Mouse (Mus musculus) urinary bladder, postnatal 10 days (tissue): ENCODE data around the gene Rorb.

Experiments used
- DNase-seq: peaks from one replicate; pipeline ENCODE4 v3.0.0; 2022; ENCODE audit warnings: low spot score

Gene Rorb

DNA sequence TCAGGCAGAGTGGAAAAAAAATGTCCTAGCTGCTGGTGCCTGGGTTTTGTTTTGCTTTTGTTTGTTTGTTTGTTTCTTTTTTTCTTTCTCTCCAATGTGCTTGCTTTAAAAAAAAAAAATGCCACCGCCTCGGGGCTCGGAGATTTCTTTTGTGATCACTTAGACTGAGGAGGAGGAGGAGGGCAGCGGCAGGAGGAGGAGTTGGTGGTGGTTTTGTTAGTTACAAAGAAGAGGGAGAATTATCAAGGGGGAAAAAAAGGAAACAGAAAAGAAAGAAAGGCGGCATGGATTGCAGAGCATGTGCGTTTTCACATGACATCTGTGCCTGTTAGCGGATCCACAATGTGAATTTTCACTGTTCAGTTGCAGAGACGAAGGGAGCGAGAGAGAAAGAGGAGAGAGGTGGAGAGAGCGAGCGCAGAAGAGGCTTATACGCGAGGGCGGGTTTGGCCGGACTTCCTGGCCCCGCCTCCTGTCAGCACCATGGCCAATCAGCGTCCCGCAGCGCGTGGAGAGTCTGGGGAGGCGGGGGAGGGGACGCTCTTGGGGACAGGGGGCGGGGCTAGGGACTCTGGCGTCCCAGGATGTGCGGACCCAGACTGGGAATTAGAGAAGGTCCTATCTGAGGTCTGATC, at the start of gene Rorb:
TSS of gene Rorb (minus strand) at position 404 of the 635 bp plus-strand sequence.
- peak; percentile 20 for DNase-seq

DNA sequence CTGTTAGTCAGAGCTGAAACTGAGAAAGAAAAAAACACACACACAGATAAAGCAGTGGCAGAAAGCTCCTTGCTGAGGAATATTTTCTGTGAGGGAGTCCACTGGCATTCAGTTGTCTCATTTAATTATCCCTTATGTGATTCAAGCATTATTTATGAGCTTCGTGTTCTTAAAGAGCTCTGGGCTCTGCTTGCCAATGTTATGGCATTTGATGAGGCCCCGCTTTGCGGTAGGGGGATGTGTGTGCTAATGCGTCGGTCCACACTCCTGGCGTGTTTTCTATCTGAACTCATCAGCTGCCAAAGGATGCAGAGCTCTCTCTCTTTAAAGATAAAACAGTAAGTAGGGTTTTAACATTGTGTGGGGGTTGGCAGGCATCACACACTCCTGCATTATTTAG, 37.9 kb upstream of the Rorb start:
- no peak for DNase-seq

GRCm38 (mm10) chr19:19144447-19144846, 33.5 kb upstream of the Rorb start:
- no peak for DNase-seq

DNA sequence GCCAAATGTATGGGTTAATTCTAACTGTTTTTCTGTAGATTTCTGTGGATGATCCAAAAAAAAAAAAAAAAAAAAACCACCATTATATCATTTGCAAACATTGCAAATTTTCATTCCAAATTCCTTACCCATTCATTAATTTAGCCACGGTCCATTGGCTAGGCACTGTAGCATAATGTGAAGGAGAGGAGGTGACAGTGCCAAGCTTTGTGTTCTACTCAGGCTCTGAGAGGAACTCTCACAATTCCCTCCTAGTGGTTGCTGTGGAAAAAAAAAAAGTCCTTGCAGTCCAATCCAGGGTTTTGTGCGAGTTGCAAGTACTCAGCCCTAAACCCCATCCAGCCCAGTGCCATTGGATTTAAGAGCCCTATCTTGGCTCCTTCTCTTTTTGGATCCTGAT, 25.9 kb upstream of the Rorb start:
- no peak for DNase-seq

GRCm38 (mm10) chr19:19135838-19136237, 24.8 kb upstream of the Rorb start:
- no peak for DNase-seq

- no peak for DNase-seq
Observed at GRCm38 (mm10) chr19:19122324-19122723, 11.3 kb upstream of the Rorb start.

DNA sequence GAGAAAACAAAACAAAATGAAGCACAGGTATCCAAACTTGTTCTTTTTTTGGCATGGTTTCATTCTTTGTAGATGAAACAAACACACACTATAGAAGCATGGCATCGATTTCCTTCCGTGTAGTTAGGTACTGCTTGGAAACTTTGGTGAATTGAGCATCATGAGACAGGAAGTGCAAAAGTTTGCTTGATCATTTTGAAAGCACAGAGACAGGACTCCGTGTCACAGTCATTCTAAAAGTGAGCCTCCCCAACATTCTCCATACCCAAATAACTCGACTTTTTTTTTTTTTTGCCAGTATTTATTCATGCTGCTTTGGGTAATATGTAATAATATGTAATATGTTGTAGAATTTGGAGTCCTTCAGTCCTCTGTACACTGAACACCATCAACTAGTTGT, 1.2 kb upstream of the Rorb start:
- no peak for DNase-seq

DNA sequence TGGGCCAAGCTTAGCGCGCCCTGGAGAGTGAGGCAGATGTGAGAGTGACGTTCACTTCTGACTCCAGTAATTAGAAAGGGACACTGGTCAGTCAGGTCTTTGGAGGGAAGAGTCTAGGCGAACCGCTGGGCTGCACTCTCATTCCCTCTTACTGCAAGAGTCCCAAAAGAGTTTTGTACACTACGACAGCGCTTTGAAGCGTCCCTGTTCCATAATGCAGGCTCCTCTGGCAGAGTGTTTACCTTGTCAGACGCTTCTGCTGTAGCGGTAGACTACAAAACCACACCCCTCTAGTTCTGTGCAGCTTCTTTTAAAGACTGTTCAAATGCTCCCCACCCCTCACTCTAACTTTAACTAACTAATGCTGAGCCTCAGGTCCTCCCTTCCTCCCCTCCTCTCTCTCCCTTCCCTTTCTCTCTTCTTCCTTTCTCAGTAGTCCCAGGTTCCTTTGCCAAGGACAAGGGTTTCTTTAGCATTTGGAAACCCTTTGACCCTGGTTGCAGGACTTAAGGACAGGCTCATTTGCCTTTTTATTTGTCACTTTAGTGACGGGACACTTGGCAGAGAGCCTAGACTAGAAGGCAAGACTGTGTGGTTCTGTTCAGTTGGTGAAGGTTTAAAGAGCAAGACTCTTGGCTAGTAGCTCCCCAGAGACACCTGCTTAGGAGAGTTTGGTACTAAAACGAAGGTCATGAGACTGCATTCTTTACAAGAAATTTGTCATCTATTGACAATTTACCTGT, 603 bp upstream of the Rorb start:
- no peak for DNase-seq

- DNase-seq: peak; percentile 12
Observed at GRCm38 (mm10) chr19:19110011-19110768, 806 bp downstream of the Rorb start.

- no peak for DNase-seq
Observed at GRCm38 (mm10) chr19:19108596-19109381, 2.2 kb downstream of the Rorb start.

DNA sequence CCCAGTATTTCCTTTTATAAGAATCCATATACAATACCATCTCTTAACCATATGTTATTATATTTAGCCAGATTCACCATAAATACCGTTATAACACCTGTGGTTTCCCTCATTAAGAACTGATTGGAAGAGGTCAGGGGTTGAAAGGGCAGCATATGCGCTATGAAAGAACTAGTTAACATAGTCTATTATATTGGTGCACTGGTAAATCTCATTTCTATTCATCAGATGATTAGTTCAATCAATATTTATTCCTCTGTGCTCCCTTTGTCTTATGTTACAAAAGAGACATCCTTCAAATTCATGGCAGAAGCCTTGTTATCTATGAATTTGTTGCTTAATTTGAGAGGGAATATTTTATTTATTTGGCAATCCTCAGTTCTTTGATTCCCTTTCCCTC, 6.4 kb downstream of the Rorb start:
- DNase-seq: no peak

- no peak for DNase-seq
Observed at GRCm38 (mm10) chr19:19097149-19097548, 13.8 kb downstream of the Rorb start.

GRCm38 (mm10) chr19:19089427-19089826, 21.6 kb downstream of the Rorb start:
- DNase-seq: no peak

- no peak for DNase-seq
Observed at GRCm38 (mm10) chr19:19077880-19078279, 33.1 kb downstream of the Rorb start.

GRCm38 (mm10) chr19:19074756-19075155, 36.2 kb downstream of the Rorb start:
- DNase-seq: no peak

DNA sequence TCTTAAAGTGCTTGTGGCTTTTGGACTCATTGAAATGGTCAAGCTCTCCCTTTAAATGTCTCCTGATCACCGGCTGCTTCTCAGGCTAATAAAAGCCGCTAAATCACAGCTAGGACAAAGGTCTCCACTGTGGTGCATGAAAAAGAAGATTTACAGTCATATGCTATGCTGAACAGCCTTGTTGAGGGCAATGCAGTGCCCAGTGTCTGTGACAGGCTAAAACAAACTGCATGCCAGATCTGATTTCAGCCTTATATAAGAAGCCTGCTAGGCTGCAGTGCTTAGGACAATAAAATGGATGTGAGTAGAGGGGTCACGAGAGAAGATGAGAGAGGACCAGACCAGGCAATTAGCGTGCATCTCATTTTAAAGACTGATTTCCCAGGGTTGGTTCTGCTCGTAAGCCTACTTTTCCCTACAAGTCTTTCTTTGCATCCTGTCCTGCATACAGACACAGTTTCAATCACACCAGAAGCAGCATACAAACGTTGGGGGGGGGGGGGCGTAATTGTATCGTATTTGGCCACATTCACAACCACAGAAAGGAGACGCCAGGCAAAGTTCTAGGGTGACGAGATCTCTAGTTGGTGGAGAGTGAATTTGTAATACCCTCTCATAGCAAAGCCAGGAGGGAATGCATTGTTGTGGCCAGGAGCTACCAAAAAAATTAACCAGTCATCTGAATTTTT, 52.1 kb downstream of the Rorb start:
- DNase-seq: no peak

- DNase-seq: no peak
Observed at GRCm38 (mm10) chr19:19058201-19058600, 52.8 kb downstream of the Rorb start.

DNA sequence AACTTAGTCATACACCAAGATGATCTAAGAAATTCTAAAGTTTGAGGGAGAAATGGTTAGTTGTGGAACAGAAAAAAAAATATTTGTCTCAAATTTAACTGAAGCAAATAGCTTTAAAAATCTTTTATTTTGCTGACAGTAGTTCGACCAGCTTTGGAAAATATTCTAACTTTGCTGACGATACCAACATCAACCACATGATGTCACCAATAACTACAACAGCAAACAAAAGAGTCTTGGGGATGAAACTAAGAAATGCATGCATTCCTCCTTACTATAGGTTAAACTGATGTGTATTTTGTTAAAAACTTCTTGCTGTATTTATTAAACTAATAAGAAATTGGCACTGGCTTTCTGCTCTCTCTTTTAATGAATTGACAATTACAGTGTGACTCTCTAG, 67.9 kb downstream of the Rorb start:
- no peak for DNase-seq

- no peak for DNase-seq
Observed at GRCm38 (mm10) chr19:19040800-19041199, 70.2 kb downstream of the Rorb start.

GRCm38 (mm10) chr19:19034482-19035315, 76.3 kb downstream of the Rorb start:
- DNase-seq: no peak

DNA sequence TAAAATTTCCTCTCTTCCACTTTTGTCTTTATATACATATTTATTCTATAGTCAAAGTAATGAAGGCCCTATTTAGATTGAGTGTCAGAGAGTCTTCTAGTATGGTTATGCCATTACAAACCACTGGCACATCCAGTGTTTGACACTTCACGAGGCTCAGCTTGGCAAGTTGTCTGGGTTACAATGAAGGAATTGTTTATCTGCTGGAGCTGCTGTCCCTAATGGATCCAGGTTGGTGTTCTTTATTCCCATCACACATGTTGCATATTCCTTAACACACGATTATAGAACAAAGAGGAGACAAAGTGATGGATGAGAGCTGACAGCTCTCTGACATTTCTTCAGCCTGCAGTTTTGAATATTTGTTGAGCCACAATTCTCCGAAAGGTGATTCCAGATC, 77.0 kb downstream of the Rorb start:
- no peak for DNase-seq
